Mouse (Mus musculus): Measurements from ENCODE around the gene Cyp2b19.

- no peak for TF ChIP-seq EP300 (IDR thresholded peaks at IDR 0.05; ENCODE audit: low read depth)
- no peak for TF ChIP-seq CTCF (IDR thresholded peaks at IDR 0.05; ENCODE audit: low read depth)
These were observed 33.0 kb downstream of the Cyp2b19 start for GRCm38 (mm10) chr7:26789984-26790383.

Data from liver, postnatal 0 days (tissue).